In the genomic region with DNA sequence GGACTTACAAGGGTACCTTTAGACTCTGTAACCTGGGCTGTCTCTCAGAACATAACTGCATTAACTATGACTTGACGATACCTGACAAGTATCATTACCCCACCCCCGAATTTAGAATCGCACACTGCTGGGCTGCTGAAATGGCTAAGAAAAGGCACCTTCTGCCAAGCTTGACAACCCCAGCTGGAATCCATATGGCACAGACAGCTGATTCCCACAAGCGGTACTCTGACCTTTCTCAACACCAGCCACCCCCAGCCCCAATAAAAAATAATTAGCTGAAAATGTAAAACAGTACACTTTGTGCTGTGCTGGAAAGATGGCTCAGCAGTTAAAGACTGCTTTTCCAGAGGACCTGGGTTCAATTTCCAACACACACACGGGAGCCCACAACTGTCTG, we compare ENCODE assay signal across 24 mouse cellular contexts. TPM values are rescaled to one million over a fixed set of nuclear protein-coding genes. Genes with fewer than 3 reads are reported as not detected.
DNase-seq lines count a peak whose midpoint lies in the region; ATAC-seq and TF ChIP-seq lines count a peak whose summit lies in the region.
"Had no signal": no experiment of that assay in that cellular context is flagged by ENCODE, and none has a peak within 500 bp of the region (broad histone marks: within the 10 kb centered on the region; RNA-seq: fewer than 3 reads in every experiment).

No protein-coding gene starts in this region.

- peaks cover 41% of the 10 kb centered on the region for H3K4me1 ChIP-seq in embryonic facial prominence, embryonic 15.5 days
- H3K4me1 ChIP-seq in limb, embryonic 14.5 days (ENCODE audit: control insufficient read depth, insufficient read depth, low read length): peaks cover 44% of the 10 kb centered on the region
- H3K4me1 ChIP-seq: midbrain, embryonic 12.5 days had no signal

- peak overlapping the region; percentile 65 for H3K27ac ChIP-seq in embryonic facial prominence, embryonic 15.5 days (replicated peaks)
- H3K27ac ChIP-seq in limb, embryonic 14.5 days (replicated peaks; ENCODE audit: low read depth, low read length): 0 out of 2 replicates have a peak overlapping the region, but pooled peaks have one; percentile 33
- H3K27ac ChIP-seq: heart, embryonic 13.5 days; kidney, postnatal 0 days; layer of hippocampus, adult 2 months; liver, embryonic 13.5 days; midbrain, embryonic 12.5 days had no signal

- H3K4me3 ChIP-seq in embryonic facial prominence, embryonic 15.5 days (replicated peaks): no peak overlapping the region
- no peak overlapping the region for H3K4me3 ChIP-seq in limb, embryonic 14.5 days (replicated peaks; ENCODE audit: low read length)
- H3K4me3 ChIP-seq: heart, embryonic 13.5 days; layer of hippocampus, adult 2 months; liver, embryonic 13.5 days; midbrain, embryonic 12.5 days had no signal

- no peak overlapping the region for H3K9ac ChIP-seq in embryonic facial prominence, embryonic 15.5 days
- no peak overlapping the region for H3K9ac ChIP-seq in limb, embryonic 14.5 days (ENCODE audit: low read depth, low read length, severe bottlenecking)
- H3K9ac ChIP-seq: heart, embryonic 13.5 days; liver, embryonic 13.5 days; lung, embryonic 14.5 days; midbrain, embryonic 12.5 days had no signal

- H3K36me3 ChIP-seq in embryonic facial prominence, embryonic 15.5 days: peaks cover 11% of the 10 kb centered on the region; the same call in 1 of the 2 replicates
- peaks cover 12% of the 10 kb centered on the region for H3K36me3 ChIP-seq in limb, embryonic 14.5 days (ENCODE audit: control insufficient read depth, insufficient read depth, low read length)

- H3K9me3 ChIP-seq in embryonic facial prominence, embryonic 15.5 days (replicated peaks): 0 out of 2 replicates have a peak, but pooled peaks cover 7% of the 10 kb centered on the region
- peaks cover 7% of the 10 kb centered on the region; the same call in 1 of the 2 replicates for H3K9me3 ChIP-seq in limb, embryonic 14.5 days (ENCODE audit: control insufficient read depth, low read length)
- H3K9me3 ChIP-seq: liver, embryonic 13.5 days had no signal

- no peak overlapping the region for H3K4me2 ChIP-seq in embryonic facial prominence, embryonic 15.5 days (replicated peaks)
- H3K4me2 ChIP-seq in limb, embryonic 14.5 days (replicated peaks; ENCODE audit: low read depth, low read length, severe bottlenecking): no peak overlapping the region
- H3K4me2 ChIP-seq: heart, embryonic 13.5 days; liver, embryonic 13.5 days; lung, embryonic 14.5 days; midbrain, embryonic 12.5 days had no signal

- TF ChIP-seq POLR2A in brain, embryonic 14.5 days (IDR thresholded peaks at IDR 0.05; ENCODE audit: borderline replicate concordance, extremely low read depth, insufficient read depth, insufficient read length, poor library complexity, severe bottlenecking): no peak
- no peak for TF ChIP-seq POLR2A in limb, embryonic 14.5 days (IDR thresholded peaks at IDR 0.05; ENCODE audit: borderline replicate concordance, extremely low read depth, insufficient read depth, insufficient read length)

- DNase-seq in embryo, embryonic 10 days (ENCODE audit: low spot score): peak; percentile 14
- no peak for DNase-seq in embryo, embryonic 9.5 days (ENCODE audit: extremely low spot score)
- DNase-seq in brain, embryonic 14.5 days (ENCODE audit: low read depth): peak; percentile 53
- DNase-seq in limb, embryonic 14.5 days (ENCODE audit: low spot score): peak; percentile 49
- no peak for DNase-seq in kidney, postnatal 4 days
- no peak for DNase-seq in urinary bladder, adult 18-20 months (ENCODE audit: low spot score in 2 of 2)
- DNase-seq in right cerebral cortex, postnatal 10 days (ENCODE audit: low spot score in 2 of 2): no peak
- DNase-seq: adrenal gland, postnatal 14 days; cerebellum, adult 11-12 months; cerebellum, postnatal 25 days; gastrocnemius, postnatal 10 days; heart, adult 18-20 months; heart, postnatal 36 days; liver, embryonic 13.5 days; lung, embryonic 14.5 days; right cerebral cortex, postnatal 4 days had no signal

- no peak for ATAC-seq in embryonic facial prominence, embryonic 15.5 days (ENCODE audit: insufficient number of reproducible peaks, low FRiP score, low TSS enrichment, low read depth)
- ATAC-seq in limb, embryonic 14.5 days (ENCODE audit: low FRiP score, low read depth): peak; percentile 41; the same call in 1 of the 2 replicates
- ATAC-seq: hindbrain, embryonic 16.5 days; intestine, postnatal 0 days had no signal

- 32% methylated on average over 5 of the region's 5 CpGs for WGBS in embryonic facial prominence, embryonic 15.5 days
- 17% methylated on average over 5 of the region's 5 CpGs for WGBS in limb, embryonic 14.5 days

- H3K27me3 ChIP-seq in embryonic facial prominence, embryonic 15.5 days: no peaks in the 10 kb centered on the region
- no peaks in the 10 kb centered on the region for H3K27me3 ChIP-seq in limb, embryonic 14.5 days (ENCODE audit: control insufficient read depth, insufficient read depth, low read length)
- H3K27me3 ChIP-seq: heart, embryonic 13.5 days; liver, embryonic 13.5 days; midbrain, embryonic 12.5 days had no signal

- TF ChIP-seq CTCF in brain, embryonic 14.5 days (IDR thresholded peaks at IDR 0.05; ENCODE audit: borderline replicate concordance, extremely low read depth, insufficient read depth, insufficient read length): no peak

RNA-seq across cellular contexts. Expression of a gene that starts 49.8 kb away (rescaled TPM):
- 0.03 and 0.05 TPM in 2 replicates for polyA plus RNA-seq in brain, embryonic 14.5 days (2012; rRNA removed)
- polyA plus RNA-seq in embryonic facial prominence, embryonic 15.5 days (2015; fragmentation: Nextera tagmentation; extraction: Ambion mirVana): 1.2 and 1.6 TPM in 2 replicates
- 3.4 and 3.6 TPM in 2 replicates for polyA plus RNA-seq in limb, embryonic 14.5 days (2012; rRNA removed)
- polyA plus RNA-seq in limb, embryonic 14.5 days (2014; fragmentation: Nextera tagmentation; extraction: Ambion mirVana): 2.2 TPM in 2 replicates
- polyA plus RNA-seq: forebrain, embryonic 11.5 days; hindbrain, embryonic 16.5 days; kidney, postnatal 0 days had no signal

RNA-seq across cellular contexts. Expression of a gene that starts 51.0 kb away (rescaled TPM):
- polyA plus RNA-seq in brain, embryonic 14.5 days (2012; rRNA removed): 9.9 and 11.8 TPM in 2 replicates
- polyA plus RNA-seq in embryonic facial prominence, embryonic 15.5 days (2015; fragmentation: Nextera tagmentation; extraction: Ambion mirVana): 42.1 and 44.0 TPM in 2 replicates
- polyA plus RNA-seq in limb, embryonic 14.5 days (2012; rRNA removed): 23.5 and 28.4 TPM in 2 replicates
- polyA plus RNA-seq in limb, embryonic 14.5 days (2014; fragmentation: Nextera tagmentation; extraction: Ambion mirVana): 33.0 and 38.1 TPM in 2 replicates

Comparison
In these comparisons a context has a peak if more than half of its experiments do, and no peak if none do; other contexts are left out.
1. DNase-seq: peak in embryo, embryonic 10 days (single experiment), brain, embryonic 14.5 days (single experiment) and limb, embryonic 14.5 days (single experiment); none in embryo, embryonic 9.5 days (single experiment), kidney, postnatal 4 days (0 of 2), urinary bladder, adult 18-20 months (0 of 2) and right cerebral cortex, postnatal 10 days (0 of 2).